Mouse (Mus musculus): Measurements from ENCODE around the gene Zic1.

DNA sequence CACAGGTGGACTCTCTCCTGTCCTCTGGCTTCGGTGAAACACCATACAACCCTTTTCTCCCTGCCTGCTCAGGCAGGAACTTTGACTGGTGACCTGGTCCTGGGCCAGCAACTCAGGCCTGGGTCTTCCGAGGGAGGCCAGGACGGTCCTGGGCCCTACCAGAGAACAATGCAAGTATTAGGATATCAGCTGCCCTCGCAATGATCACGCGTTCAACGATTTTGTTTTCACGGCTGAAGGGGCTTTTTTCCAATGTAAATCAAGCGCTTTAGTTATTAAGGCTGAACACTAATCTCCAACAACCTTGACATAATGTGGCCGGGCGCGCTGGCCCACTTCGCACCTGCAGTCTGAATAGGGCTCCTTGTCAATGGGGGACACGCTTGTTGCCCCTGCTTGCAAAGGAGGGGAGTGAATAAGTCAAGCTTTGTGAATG, 28.6 kb upstream of the Zic1 start:
- TF ChIP-seq POLR2A (IDR thresholded peaks at IDR 0.05; ENCODE audit: borderline replicate concordance, insufficient read depth, low read length): no peak
- no peak for TF ChIP-seq CTCF (IDR thresholded peaks at IDR 0.05; ENCODE audit: borderline replicate concordance, insufficient read depth, low read depth, low read length)

Data from cerebellum, adult 2 months (tissue).